Mouse (Mus musculus) G1E (cell line): ENCODE results near the gene Apol9b.

Experiments
- CTCF ChIP-seq: IDR thresholded peaks from 2 replicates; pipeline ENCODE4 v1.5.1; 2012; ENCODE audit warnings: low read depth, low read length, inconsistent platforms, mixed read lengths
- GATA1 ChIP-seq: IDR thresholded peaks from 2 replicates; pipeline ENCODE4 v1.6.1; 2012; ENCODE audit warnings: borderline replicate concordance, low read length, inconsistent platforms, mixed read lengths
- TAL1 ChIP-seq: conservative IDR thresholded peaks from 2 replicates; pipeline ENCODE4 v1.6.1; 2012; ENCODE audit warnings: low read depth, low read length, inconsistent platforms, mixed read lengths

GRCm38 (mm10) chr15:77731605-77732004, 2.8 kb downstream of the Apol9b start:
- TF ChIP-seq CTCF (no peak), TAL1 (no peak), GATA1 (no peak)
